In genomic region chr15:91048951-91049495, GRCm38 (mm10) we compare ENCODE assay signal across 9 mouse cellular contexts. TPM values are rescaled to one million over a fixed set of nuclear protein-coding genes. Genes with fewer than 3 reads are reported as not detected.
DNase-seq lines count a peak whose midpoint lies in the region; ATAC-seq and TF ChIP-seq lines count a peak whose summit lies in the region.
"Had no signal": no experiment of that assay in that cellular context is flagged by ENCODE, and none has a peak within 500 bp of the region (broad histone marks: within the 10 kb centered on the region; RNA-seq: fewer than 3 reads in every experiment).

No protein-coding gene starts in this region.

- peaks cover 9% of the 10 kb centered on the region; the same call in 1 of the 2 replicates for H3K4me1 ChIP-seq in heart, embryonic 10.5 days
- 0 out of 2 replicates have a peak, but pooled peaks cover 5% of the 10 kb centered on the region for H3K4me1 ChIP-seq in intestine, embryonic 16.5 days (ENCODE audit: control insufficient read depth, insufficient read depth, low read length)
- no peaks in the 10 kb centered on the region; the same call in 1 of the 2 replicates for H3K4me1 ChIP-seq in liver, embryonic 16.5 days (ENCODE audit: control insufficient read depth, low read depth, low read length)
- H3K4me1 ChIP-seq in small intestine, adult 2 months (ENCODE audit: control insufficient read depth, insufficient read depth, insufficient read length, low read length), result no peaks in the 10 kb centered on the region

- no peak for TF ChIP-seq POLR2A in small intestine, adult 2 months (IDR thresholded peaks at IDR 0.05; ENCODE audit: low read depth, low read length)

- peak overlapping the region; percentile 86 for H3K9ac ChIP-seq in intestine, embryonic 16.5 days (ENCODE audit: low read depth, low read length)
- H3K9ac ChIP-seq in liver, embryonic 16.5 days (ENCODE audit: low read depth, low read length), result peak overlapping the region; percentile 67

- peak overlapping the region; percentile 93 for H3K27ac ChIP-seq in heart, embryonic 10.5 days
- peak overlapping the region; percentile 82 for H3K27ac ChIP-seq in intestine, embryonic 16.5 days (ENCODE audit: low read length)
- H3K27ac ChIP-seq in liver, embryonic 16.5 days (ENCODE audit: low read length), result peak overlapping the region; percentile 80
- H3K27ac ChIP-seq in small intestine, adult 2 months (ENCODE audit: insufficient read depth, low read depth, low read length), result no peak overlapping the region; the same call in 1 of the 2 replicates

- TF ChIP-seq CTCF in small intestine, adult 2 months (IDR thresholded peaks at IDR 0.05; ENCODE audit: extremely low read depth, insufficient read length, insufficient replicate concordance, low read depth, low read length), result no peak

- intact Hi-C loops in heart, postnatal 25 days (cut with DNase I), result no loop called here
- intact Hi-C loops in gastrocnemius, postnatal 14 days (cut with DNase I; ENCODE audit: low total_unique reads), result no loop called here

- peak overlapping the region; percentile 91 for H3K4me3 ChIP-seq in heart, embryonic 10.5 days
- peak overlapping the region; percentile 88 for H3K4me3 ChIP-seq in intestine, embryonic 16.5 days (ENCODE audit: low read length)
- peak overlapping the region; percentile 72 for H3K4me3 ChIP-seq in liver, embryonic 16.5 days (ENCODE audit: low read depth, low read length)
- H3K4me3 ChIP-seq in small intestine, adult 2 months (ENCODE audit: low read depth, low read length), result peak overlapping the region; percentile 97

- peak overlapping the region; percentile 98 for H3K4me2 ChIP-seq in intestine, embryonic 16.5 days (ENCODE audit: low read depth, low read length)
- peak overlapping the region; percentile 85 for H3K4me2 ChIP-seq in liver, embryonic 16.5 days (ENCODE audit: low read depth, low read length)

- no peaks in the 10 kb centered on the region for H3K9me3 ChIP-seq in heart, embryonic 10.5 days
- H3K9me3 ChIP-seq in intestine, embryonic 16.5 days (ENCODE audit: control insufficient read depth, low read length), result no peaks in the 10 kb centered on the region
- no peaks in the 10 kb centered on the region for H3K9me3 ChIP-seq in liver, embryonic 16.5 days (replicated peaks; ENCODE audit: control insufficient read depth, low read length)

- WGBS in heart, embryonic 10.5 days, result 2% methylated on average over 47 of the region's 47 CpGs
- WGBS in intestine, embryonic 16.5 days, result 1% methylated on average over 43 of the region's 47 CpGs
- WGBS in liver, embryonic 16.5 days (ENCODE audit: insufficient replicate concordance), result 2% methylated on average over 45 of the region's 47 CpGs
- 1% methylated on average over 47 of the region's 47 CpGs for WGBS in small intestine, adult 2 months

- ATAC-seq in intestine, embryonic 16.5 days, result peak; percentile 70
- ATAC-seq in liver, embryonic 16.5 days (ENCODE audit: low read depth), result peak; percentile 43

- H3K36me3 ChIP-seq in heart, embryonic 10.5 days, result no peaks in the 10 kb centered on the region
- H3K36me3 ChIP-seq in intestine, embryonic 16.5 days (ENCODE audit: control insufficient read depth, insufficient read depth, low read length), result no peaks in the 10 kb centered on the region
- H3K36me3 ChIP-seq in liver, embryonic 16.5 days (ENCODE audit: control insufficient read depth, insufficient read depth), result no peaks in the 10 kb centered on the region
- no peaks in the 10 kb centered on the region for H3K36me3 ChIP-seq in small intestine, adult 2 months (ENCODE audit: control insufficient read depth, insufficient read depth, low read length)

- no peaks in the 10 kb centered on the region for H3K27me3 ChIP-seq in heart, embryonic 10.5 days (ENCODE audit: insufficient read depth, poor library complexity, severe bottlenecking)
- no peaks in the 10 kb centered on the region for H3K27me3 ChIP-seq in intestine, embryonic 16.5 days (replicated peaks; ENCODE audit: control insufficient read depth, insufficient read depth, low read length)
- H3K27me3 ChIP-seq in liver, embryonic 16.5 days (ENCODE audit: control insufficient read depth, insufficient read depth, low read depth, low read length), result peaks cover 13% of the 10 kb centered on the region
- H3K27me3 ChIP-seq in small intestine, adult 2 months (ENCODE audit: control insufficient read depth, insufficient read depth, low read length), result no peaks in the 10 kb centered on the region
- H3K27me3 ChIP-seq: CH12.LX had no signal

- DNase-seq in heart, embryonic 10.5 days (ENCODE audit: low spot score), result no peak
- no peak for DNase-seq in heart, postnatal 25 days (ENCODE audit: low spot score)
- peak; percentile 22 for DNase-seq in NIH3T3 (ENCODE audit: low read depth)
- peak; percentile 16 for DNase-seq in fat pad, adult 2 months (ENCODE audit: extremely low read depth, low read depth, low spot score)
- no peak for DNase-seq in gastrocnemius, postnatal 14 days

RNA-seq across cellular contexts. Expression of gene Kif21a, which starts 0.7 kb away (rescaled TPM):
- polyA plus RNA-seq in heart, embryonic 10.5 days (2016; fragmentation: Nextera tagmentation; extraction: Ambion mirVana), result 4.9 and 5.0 TPM in 2 replicates
- 10 to 100 TPM; 14.1 to 15.8 TPM for total RNA-seq in heart, postnatal 25 days (2021)
- polyA plus RNA-seq in intestine, embryonic 16.5 days (2015; fragmentation: Nextera tagmentation; extraction: Ambion mirVana), result 10.6 and 11.2 TPM in 2 replicates
- polyA plus RNA-seq in liver, embryonic 16.5 days (2015; fragmentation: Nextera tagmentation; extraction: Ambion mirVana), result 2.0 and 2.1 TPM in 2 replicates
- 1.6 and 2.7 TPM in 2 replicates for polyA plus RNA-seq in small intestine, adult 2 months (2012; rRNA removed)
- 1 to 10 TPM; 5.7 to 6.8 TPM for total RNA-seq in gastrocnemius, postnatal 14 days (2021)
- total RNA-seq: CH12.LX had no signal

Comparison
In these comparisons a context has a peak if more than half of its experiments do, and no peak if none do; other contexts are left out.
1. DNase-seq: peak in NIH3T3 (single experiment) and fat pad, adult 2 months (single experiment); none in heart, embryonic 10.5 days (single experiment), heart, postnatal 25 days (single experiment) and gastrocnemius, postnatal 14 days (single experiment).
2. Peak in every context shown above with its lines, with median percentiles within 50 percentile points of each other: H3K4me3 ChIP-seq.